In genomic region chr5:135632797-135633144, GRCm38 (mm10) we compare ENCODE assay signal across 8 mouse cellular contexts. TPM values are rescaled to one million over a fixed set of nuclear protein-coding genes. Genes with fewer than 3 reads are reported as not detected.
DNase-seq lines count a peak whose midpoint lies in the region; ATAC-seq lines count a peak whose summit lies in the region.

No protein-coding gene starts in this region.

- H3K36me3 ChIP-seq in embryonic facial prominence, embryonic 12.5 days = peaks cover 25% of the 10 kb centered on the region
- H3K36me3 ChIP-seq in intestine, embryonic 16.5 days (ENCODE audit: control insufficient read depth, insufficient read depth, low read length) = peaks cover 8% of the 10 kb centered on the region
- peaks cover 30% of the 10 kb centered on the region for H3K36me3 ChIP-seq in neural tube, embryonic 13.5 days

- no peaks in the 10 kb centered on the region for H3K9me3 ChIP-seq in embryonic facial prominence, embryonic 12.5 days
- H3K9me3 ChIP-seq in intestine, embryonic 16.5 days (ENCODE audit: control insufficient read depth, low read length) = no peaks in the 10 kb centered on the region
- H3K9me3 ChIP-seq in neural tube, embryonic 13.5 days = no peaks in the 10 kb centered on the region

- peaks cover 8% of the 10 kb centered on the region; the same call in 1 of the 2 replicates for H3K4me1 ChIP-seq in embryonic facial prominence, embryonic 12.5 days
- peaks cover 5% of the 10 kb centered on the region; the same call in 1 of the 2 replicates for H3K4me1 ChIP-seq in intestine, embryonic 16.5 days (ENCODE audit: control insufficient read depth, insufficient read depth, low read length)
- H3K4me1 ChIP-seq in neural tube, embryonic 13.5 days (replicated peaks) = peaks cover 17% of the 10 kb centered on the region

- peak overlapping the region; percentile 89 for H3K27ac ChIP-seq in embryonic facial prominence, embryonic 12.5 days
- peak overlapping the region; percentile 73 for H3K27ac ChIP-seq in intestine, embryonic 16.5 days (ENCODE audit: low read length)
- peak overlapping the region; percentile 93 for H3K27ac ChIP-seq in neural tube, embryonic 13.5 days (replicated peaks)

- peak; percentile 76; the same call in 1 of the 2 replicates for ATAC-seq in embryonic facial prominence, embryonic 12.5 days (ENCODE audit: insufficient number of reproducible peaks, insufficient read depth, low FRiP score, low TSS enrichment)
- peak; percentile 85 for ATAC-seq in intestine, embryonic 16.5 days
- peak; percentile 89 for ATAC-seq in neural tube, embryonic 13.5 days (ENCODE audit: low read depth)

- no peaks in the 10 kb centered on the region for H3K27me3 ChIP-seq in embryonic facial prominence, embryonic 12.5 days
- H3K27me3 ChIP-seq in intestine, embryonic 16.5 days (replicated peaks; ENCODE audit: control insufficient read depth, insufficient read depth, low read length) = no peaks in the 10 kb centered on the region
- no peaks in the 10 kb centered on the region for H3K27me3 ChIP-seq in neural tube, embryonic 13.5 days

- 0% methylated on average over 19 of the region's 21 CpGs for WGBS in embryonic facial prominence, embryonic 12.5 days
- 0% methylated on average over 18 of the region's 21 CpGs for WGBS in intestine, embryonic 16.5 days
- 1% methylated on average over 19 of the region's 21 CpGs for WGBS in neural tube, embryonic 13.5 days

- H3K9ac ChIP-seq in embryonic facial prominence, embryonic 12.5 days = peak overlapping the region; percentile 89
- H3K9ac ChIP-seq in intestine, embryonic 16.5 days (ENCODE audit: low read depth, low read length) = peak overlapping the region; percentile 76
- H3K9ac ChIP-seq in neural tube, embryonic 13.5 days = peak overlapping the region; percentile 79

- peak; percentile 28 for DNase-seq in left cerebral cortex, adult 11 months (ENCODE audit: low spot score)
- DNase-seq in left cerebral cortex, postnatal 25 days (ENCODE audit: low spot score in 2 of 2) = no peak
- DNase-seq in gastrocnemius, postnatal 14 days = no peak
- no peak for DNase-seq in cerebellum, postnatal 14 days
- no peak for DNase-seq in urinary bladder, adult 18-20 months (ENCODE audit: low spot score in 2 of 2)

- H3K4me3 ChIP-seq in embryonic facial prominence, embryonic 12.5 days = peak overlapping the region; percentile 80
- H3K4me3 ChIP-seq in intestine, embryonic 16.5 days (ENCODE audit: low read length) = peak overlapping the region; percentile 78
- H3K4me3 ChIP-seq in neural tube, embryonic 13.5 days = peak overlapping the region; percentile 69

- H3K4me2 ChIP-seq in embryonic facial prominence, embryonic 12.5 days (replicated peaks) = peak overlapping the region; percentile 69
- H3K4me2 ChIP-seq in intestine, embryonic 16.5 days (ENCODE audit: low read depth, low read length) = peak overlapping the region; percentile 59
- H3K4me2 ChIP-seq in neural tube, embryonic 13.5 days = peak overlapping the region; percentile 77

- intact Hi-C loops in left cerebral cortex, postnatal 25 days (cut with DNase I) = loop anchor here (2.0 kb wide), 1 partner anchor 56 kb away; no protein-coding TSS in a partner anchor
- intact Hi-C loops in gastrocnemius, postnatal 14 days (cut with DNase I; ENCODE audit: low total_unique reads) = loop anchor here (10.0 kb wide), 1 partner anchor 52 kb away; no protein-coding TSS in a partner anchor

RNA-seq across cellular contexts. Expression of gene Rhbdd2, which starts 0.4 kb away (rescaled TPM):
- total RNA-seq in left cerebral cortex, postnatal 25 days (2021) = 10 to 100 TPM; 83.8 to 86.5 TPM
- 47.4 and 49.1 TPM in 2 replicates for polyA plus RNA-seq in embryonic facial prominence, embryonic 12.5 days (2016; fragmentation: Nextera tagmentation; extraction: Ambion mirVana)
- polyA plus RNA-seq in intestine, embryonic 16.5 days (2015; fragmentation: Nextera tagmentation; extraction: Ambion mirVana) = 32.1 and 32.4 TPM in 2 replicates
- 69.0 and 82.2 TPM in 2 replicates for polyA plus RNA-seq in neural tube, embryonic 13.5 days (2015; fragmentation: Nextera tagmentation; extraction: Ambion mirVana)
- 10 to 100 TPM in 1 of 2 experiments, 1 to 10 TPM in 1; 9.4 to 10.8 TPM for total RNA-seq in gastrocnemius, postnatal 14 days (2021)

RNA-seq across cellular contexts. Expression of gene Por, which starts 37.1 kb away (rescaled TPM):
- total RNA-seq in left cerebral cortex, postnatal 25 days (2021) = 10 to 100 TPM; 84.4 to 91.2 TPM
- polyA plus RNA-seq in embryonic facial prominence, embryonic 12.5 days (2016; fragmentation: Nextera tagmentation; extraction: Ambion mirVana) = 98.4 and 99.4 TPM in 2 replicates
- 111 and 116 TPM in 2 replicates for polyA plus RNA-seq in intestine, embryonic 16.5 days (2015; fragmentation: Nextera tagmentation; extraction: Ambion mirVana)
- polyA plus RNA-seq in neural tube, embryonic 13.5 days (2015; fragmentation: Nextera tagmentation; extraction: Ambion mirVana) = 110 and 114 TPM in 2 replicates
- total RNA-seq in gastrocnemius, postnatal 14 days (2021) = 10 to 100 TPM; 18.7 to 19.4 TPM

RNA-seq across cellular contexts. Expression of gene Ccl24, which starts 59.9 kb away (rescaled TPM):
- total RNA-seq in left cerebral cortex, postnatal 25 days (2021) = under 1 TPM; 0.46 to 0.50 TPM
- 0.99 and 1.0 TPM in 2 replicates for polyA plus RNA-seq in embryonic facial prominence, embryonic 12.5 days (2016; fragmentation: Nextera tagmentation; extraction: Ambion mirVana)
- polyA plus RNA-seq in intestine, embryonic 16.5 days (2015; fragmentation: Nextera tagmentation; extraction: Ambion mirVana) = 34.3 and 34.5 TPM in 2 replicates
- polyA plus RNA-seq in neural tube, embryonic 13.5 days (2015; fragmentation: Nextera tagmentation; extraction: Ambion mirVana) = 3.1 and 3.4 TPM in 2 replicates
- 1 to 10 TPM; 1.1 to 1.7 TPM for total RNA-seq in gastrocnemius, postnatal 14 days (2021)
